Mouse (Mus musculus) Patski (cell line): Measurements from ENCODE around the gene Cd300lg. TPM values are rescaled to one million over a fixed set of nuclear protein-coding genes. Genes with fewer than 3 reads are reported as not detected.

Source experiments
- ATAC-seq: fragments of 100-300 bp; one replicate; pipeline ENCODE4 v1.8.0; 2021
- CTCF ChIA-PET: fragments of 350-600 bp; sonication (Branson Sonifier 250); formaldehyde crosslinking; loops from one replicate; lab custom pipeline; 2022; ENCODE audit warnings: inconsistent platforms; lab: Charles Lee
- POLR2A ChIA-PET: fragments of 350-600 bp; sonication (Branson Sonifier 250); formaldehyde crosslinking; loops from one replicate; lab custom pipeline; 2022; ENCODE audit warnings: antibody characterized with exemption, inconsistent platforms; lab: Charles Lee
- DNase-seq: peaks from one replicate; pipeline ENCODE4 v3.0.0-alpha.2; 2011; ENCODE audit warnings: low read depth, low spot score
- H3K27me3 ChIP-seq: fragments of 371-371 bp; one replicate; pipeline ENCODE4 v1.5.1; 2021
- CTCF ChIP-seq: fragments of 100-300 bp; IDR thresholded peaks from one replicate; pipeline ENCODE4 v1.5.1; 2021
- in situ Hi-C: fragments of 300-500 bp; cut with MboI; formaldehyde crosslinking; loops from 3 replicates; pipeline ENCODE4 v1.11.1; 2018; ENCODE audit warnings: low pct_unique_long_range_greater_than_20kb, mixed read lengths
- polyA plus RNA-seq: library from polyadenylated mRNA; unstranded; gene quantifications from one replicate; pipeline ENCODE4 v1.2.3, GENCODE M21; 2021

Cd300lg gene
- polyA plus RNA-seq, 1 experiment from 2014 or later: not detected

DNA sequence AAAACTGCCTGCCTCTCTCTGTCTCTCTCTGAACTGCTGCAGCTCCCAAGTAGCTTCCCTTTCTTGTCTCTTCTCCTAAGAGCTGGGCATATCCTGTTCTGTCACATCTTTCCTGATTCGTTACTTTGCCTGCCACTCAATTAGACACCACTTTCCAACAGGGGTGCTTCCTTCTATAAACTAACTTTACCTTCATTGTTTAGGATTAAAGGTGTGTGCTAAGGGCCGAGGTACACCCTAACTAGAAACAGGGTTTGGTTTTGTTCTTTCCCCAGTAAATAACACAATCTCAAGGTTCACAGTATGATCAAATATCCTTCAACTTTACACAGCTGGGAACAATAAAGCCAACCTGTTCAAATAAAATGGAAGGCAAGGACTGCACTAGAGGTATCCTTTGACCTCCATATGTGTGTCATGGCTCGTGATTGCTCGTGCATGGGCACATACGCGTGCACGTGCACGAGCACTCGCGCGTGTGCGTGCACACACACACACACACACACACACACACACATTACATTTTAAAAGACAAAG lies 8.2 kb upstream of the Cd300lg start:
- ChIA-PET POLR2A (no interaction called here), CTCF (interaction anchor here (1.0 kb wide), 1 partner anchor 79 kb away, joined by 3 read pairs; no protein-coding TSS in a partner anchor)
- H3K27me3 ChIP-seq: no peaks in the 10 kb centered on the region
- in situ Hi-C loops: no loop called here
- no peak for ATAC-seq
- no peak for DNase-seq
- TF ChIP-seq CTCF: no peak

DNA sequence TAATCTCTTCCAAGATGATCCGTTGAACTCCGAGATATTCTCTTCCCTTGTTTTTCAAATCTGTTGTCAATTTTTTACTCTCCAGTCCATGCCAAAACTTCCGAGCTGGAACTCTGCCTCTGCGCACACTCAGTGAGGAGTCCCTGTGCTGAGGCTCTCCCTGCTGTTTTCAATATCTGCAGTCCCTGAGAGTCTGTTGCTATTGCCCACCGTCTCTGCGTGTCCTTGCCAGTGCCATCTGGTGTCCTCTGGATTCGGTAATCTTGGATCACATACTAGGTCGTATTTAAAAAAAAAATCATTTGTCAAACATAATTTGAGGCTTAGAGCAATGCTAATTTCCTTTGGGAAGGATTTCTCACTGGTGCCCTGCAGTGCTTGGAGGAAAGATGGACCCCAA lies 6.4 kb upstream of the Cd300lg start:
- CTCF ChIA-PET: no interaction called here

DNA sequence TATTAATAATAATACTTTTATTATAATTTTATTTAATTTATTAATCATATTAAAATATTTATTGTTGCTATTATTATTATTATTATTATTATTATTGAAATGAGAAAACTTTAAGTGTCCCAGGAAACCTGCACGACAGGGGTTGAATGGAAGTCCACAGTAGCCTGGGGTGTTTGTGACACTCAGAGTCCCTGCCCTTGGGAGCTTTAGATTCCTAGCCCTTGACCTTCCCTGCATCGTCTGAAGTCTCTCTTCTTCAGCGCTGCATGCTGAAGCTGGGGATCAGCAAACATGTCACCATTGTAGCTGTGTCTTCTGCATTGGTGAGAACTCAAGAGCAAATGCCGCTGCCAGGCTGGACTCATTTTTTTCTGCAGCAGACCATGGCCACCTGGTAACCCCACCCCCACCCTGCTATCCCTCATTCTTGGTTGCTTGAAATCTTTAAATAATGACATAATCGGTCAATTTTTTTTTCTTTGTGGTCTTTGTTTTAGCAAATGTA lies 5.8 kb upstream of the Cd300lg start:
- CTCF ChIA-PET: no interaction called here
- no peaks in the 10 kb centered on the region for H3K27me3 ChIP-seq
- POLR2A ChIA-PET: no interaction called here
- TF ChIP-seq CTCF: no peak
- ATAC-seq: no peak
- in situ Hi-C loops: loop anchor here (5.0 kb wide), 1 partner anchor 38 kb away; no protein-coding TSS in a partner anchor
- DNase-seq: no peak

More for the DNA sequence above, 6.4 kb upstream of the Cd300lg start:
- ATAC-seq (no peak), DNase-seq (no peak)
- in situ Hi-C loops: loop anchor here (5.0 kb wide), 1 partner anchor 38 kb away; no protein-coding TSS in a partner anchor
- TF ChIP-seq CTCF: no peak
- no peaks in the 10 kb centered on the region for H3K27me3 ChIP-seq
- POLR2A ChIA-PET: no interaction called here

DNA sequence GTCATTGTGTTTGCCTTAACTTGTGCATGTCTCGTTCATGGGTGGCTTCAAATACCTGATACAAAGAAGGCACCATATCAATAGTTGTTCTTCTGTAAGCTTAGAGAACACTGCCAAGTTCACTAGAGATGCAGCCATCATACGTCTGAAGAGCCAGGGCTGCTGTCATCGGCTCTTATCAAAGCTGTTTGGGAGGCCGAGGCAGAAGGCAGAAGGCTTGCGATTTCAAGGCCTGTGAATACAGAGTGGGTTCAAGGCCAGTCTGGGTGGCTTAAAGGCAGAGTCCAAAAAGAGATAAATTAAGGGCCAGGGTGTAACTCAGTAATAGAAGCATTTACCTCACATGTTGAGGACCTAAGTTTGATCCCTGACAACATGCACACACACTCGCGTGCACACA lies 5.0 kb upstream of the Cd300lg start:
- H3K27me3 ChIP-seq: no peaks in the 10 kb centered on the region
- POLR2A ChIA-PET: no interaction called here
- CTCF ChIA-PET: no interaction called here
- in situ Hi-C loops: loop anchor here (5.0 kb wide), 1 partner anchor 39 kb away; no protein-coding TSS in a partner anchor
- no peak for TF ChIP-seq CTCF
- no peak for ATAC-seq
- no peak for DNase-seq

DNA sequence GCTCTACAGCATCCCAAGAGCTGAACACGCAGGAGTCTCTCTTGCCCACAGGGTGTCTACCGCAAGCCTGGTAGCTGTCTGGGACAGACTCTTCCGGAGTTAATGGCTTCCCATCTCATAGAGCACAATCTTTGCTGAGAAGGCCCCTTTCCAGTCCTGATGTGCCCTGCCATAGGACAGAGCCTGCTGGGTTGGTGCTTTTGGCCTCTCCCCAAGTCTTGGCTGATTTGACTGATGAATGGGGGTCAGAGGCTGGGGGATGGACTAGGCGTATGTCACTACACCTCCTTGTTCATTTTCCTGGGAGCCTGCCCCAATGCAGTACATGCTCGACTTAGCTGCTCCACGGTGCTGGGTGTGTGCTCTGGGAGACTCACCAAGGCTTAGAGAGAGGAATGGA lies 3.5 kb upstream of the Cd300lg start:
- H3K27me3 ChIP-seq: no peaks in the 10 kb centered on the region
- ChIA-PET CTCF (interaction anchor here (4.3 kb wide), 1 partner anchor 52 kb away, joined by 45 read pairs; the partner anchor contains the start of genes Cfap97d1 and Dusp3), POLR2A (no interaction called here)
- in situ Hi-C loops: loop anchor here (5.0 kb wide), 1 partner anchor 40 kb away; no protein-coding TSS in a partner anchor
- no peak for DNase-seq
- no peak for TF ChIP-seq CTCF
- ATAC-seq: no peak

DNA sequence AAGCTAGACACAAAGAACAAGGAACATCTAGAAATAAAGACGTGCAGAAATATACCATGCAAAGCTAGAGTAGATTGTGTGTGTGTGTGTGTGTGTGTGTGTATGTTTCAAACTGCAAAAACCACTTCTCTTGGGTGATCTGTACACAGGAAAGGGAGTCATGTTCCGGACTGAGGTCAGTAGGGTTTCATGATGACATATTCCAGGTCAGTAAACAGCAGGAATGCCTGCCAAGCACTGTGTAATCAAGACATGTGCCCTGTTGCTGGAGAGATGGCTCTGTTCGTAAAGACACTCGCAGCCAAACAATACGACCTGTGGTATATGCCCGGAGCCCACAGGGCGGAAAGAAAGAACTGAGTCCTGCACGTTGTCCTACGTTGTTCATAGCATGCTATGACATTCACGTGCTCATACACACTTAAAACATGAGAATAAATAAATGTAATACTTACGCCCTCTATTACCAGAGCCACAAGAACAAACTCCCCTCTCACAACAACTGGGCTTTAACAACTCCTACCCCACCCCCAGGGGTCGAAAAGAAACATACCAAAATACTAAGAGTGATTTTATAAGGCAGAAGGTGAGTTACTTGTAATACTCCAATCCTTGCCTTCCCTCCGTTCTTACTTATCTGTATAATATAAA lies 1.7 kb upstream of the Cd300lg start:
- ChIA-PET POLR2A (interaction anchor here (0.5 to 1.3 kb wide), 2 partner anchors 14 to 18 kb away, joined by 3 read pairs; no protein-coding TSS in a partner anchor), CTCF (interaction anchor here (0.8 to 5.0 kb wide), 20 partner anchors 9 to 109 kb away, joined by 3 to 45 read pairs (median 4); partner anchors contain the start of genes Cfap97d1 and Dusp3)
- ATAC-seq: no peak
- no peaks in the 10 kb centered on the region for H3K27me3 ChIP-seq
- no peak for TF ChIP-seq CTCF
- in situ Hi-C loops: loop anchor here (5.0 kb wide), 1 partner anchor 42 kb away; no protein-coding TSS in a partner anchor
- no peak for DNase-seq

DNA sequence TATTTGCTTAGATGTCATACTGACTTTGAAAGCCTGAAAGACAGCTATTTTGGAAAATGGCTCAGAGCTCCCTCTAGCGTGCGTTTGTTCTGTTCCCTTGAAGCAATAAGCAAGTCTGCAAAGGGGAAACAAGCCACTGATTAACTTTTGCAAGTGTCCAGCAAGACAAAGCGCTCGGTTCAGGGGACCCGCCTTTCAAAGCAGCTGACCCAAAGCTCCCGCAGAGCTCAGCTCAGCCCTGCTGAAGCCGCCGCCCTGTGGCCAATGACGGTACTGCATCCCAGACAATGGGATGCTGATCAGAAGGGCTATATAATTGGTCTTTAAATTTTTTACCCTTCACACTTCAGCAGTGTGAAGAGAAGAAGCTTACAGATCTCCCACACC lies 1.2 kb upstream of the Cd300lg start:
- no peaks in the 10 kb centered on the region for H3K27me3 ChIP-seq
- ChIA-PET CTCF (interaction anchor here (0.8 to 5.0 kb wide), 21 partner anchors 10 to 109 kb away, joined by 3 to 45 read pairs (median 5); partner anchors contain the start of genes Cfap97d1 and Dusp3), POLR2A (interaction anchor here (0.5 to 1.3 kb wide), 2 partner anchors 14 to 19 kb away, joined by 3 read pairs; no protein-coding TSS in a partner anchor)
- in situ Hi-C loops: no loop called here
- DNase-seq (peak; percentile 66), ATAC-seq (no peak)
- TF ChIP-seq CTCF: peak; percentile 94

DNA sequence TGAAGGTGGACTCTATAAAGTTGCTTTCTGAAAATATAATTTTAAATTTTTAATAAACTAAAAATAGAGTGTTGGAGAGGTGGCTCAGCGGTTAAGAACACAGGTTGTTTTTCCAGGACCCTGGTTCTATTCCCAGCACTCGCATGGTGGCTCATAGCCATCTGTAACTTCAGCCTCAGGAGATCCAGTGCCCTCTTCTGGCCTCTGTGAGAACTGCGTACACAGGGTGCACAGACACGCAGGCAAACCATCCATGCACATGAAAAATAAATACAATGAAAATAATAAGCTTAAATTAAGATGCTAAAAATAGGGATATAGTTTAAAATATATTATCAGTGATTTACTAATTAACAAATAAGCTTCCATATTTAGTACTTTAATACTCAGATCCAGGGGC lies 663 bp upstream of the Cd300lg start:
- ChIA-PET CTCF (interaction anchor here (0.9 to 5.0 kb wide), 18 partner anchors 10 to 108 kb away, joined by 3 to 45 read pairs (median 5); partner anchors contain the start of genes Cfap97d1 and Dusp3), POLR2A (interaction anchor here (0.6 to 1.3 kb wide), 2 partner anchors 13 to 51 kb away, joined by 3 read pairs; no protein-coding TSS in a partner anchor)
- in situ Hi-C loops: no loop called here
- DNase-seq (no peak), ATAC-seq (no peak)
- TF ChIP-seq CTCF: no peak
- no peaks in the 10 kb centered on the region for H3K27me3 ChIP-seq

DNA sequence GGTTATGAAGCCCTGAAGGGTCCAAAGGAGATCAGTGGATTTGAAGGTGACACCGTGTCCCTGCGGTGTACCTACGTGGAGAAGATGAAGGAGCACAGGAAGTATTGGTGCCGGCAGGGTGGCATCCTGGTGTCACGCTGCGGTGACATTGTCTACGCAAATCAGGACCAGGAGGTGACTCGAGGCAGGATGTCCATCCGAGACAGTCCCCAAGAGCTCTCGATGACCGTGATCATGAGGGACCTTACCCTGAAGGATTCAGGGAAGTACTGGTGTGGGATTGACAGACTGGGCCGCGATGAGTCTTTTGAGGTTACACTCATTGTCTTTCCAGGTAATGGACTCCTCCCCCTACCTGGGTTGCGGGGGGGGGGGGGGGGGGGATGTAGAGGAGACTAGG lies 1.7 kb downstream of the Cd300lg start:
- in situ Hi-C loops: no loop called here
- DNase-seq (no peak), ATAC-seq (no peak)
- ChIA-PET CTCF (interaction anchor here (5.0 kb wide), 1 partner anchor 11 kb away, joined by 26 read pairs; no protein-coding TSS in a partner anchor), POLR2A (no interaction called here)
- H3K27me3 ChIP-seq: no peaks in the 10 kb centered on the region
- TF ChIP-seq CTCF: no peak

DNA sequence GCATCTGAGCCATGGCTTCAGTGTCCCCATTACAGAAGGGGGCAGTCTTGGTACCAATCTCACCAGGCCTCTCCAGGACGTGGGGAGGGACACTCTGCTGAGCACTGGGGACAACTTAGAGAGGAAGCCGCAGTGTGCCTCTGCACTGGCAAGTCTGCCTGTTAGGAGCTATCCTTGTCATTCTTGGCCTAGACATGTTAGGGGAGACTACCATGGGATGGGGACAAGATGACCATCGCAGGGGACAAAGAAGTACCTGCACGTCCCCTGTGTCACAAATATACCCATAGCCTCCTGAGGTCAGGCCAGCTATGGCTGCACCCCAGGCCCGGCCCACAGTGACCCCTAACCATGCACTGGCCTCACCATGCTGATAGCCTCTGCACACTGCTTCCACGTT lies 2.1 kb downstream of the Cd300lg start:
- DNase-seq (no peak), ATAC-seq (no peak)
- in situ Hi-C loops: no loop called here
- CTCF ChIA-PET: no interaction called here
- H3K27me3 ChIP-seq: no peaks in the 10 kb centered on the region
- POLR2A ChIA-PET: no interaction called here
- TF ChIP-seq CTCF: no peak
